Mouse (Mus musculus): ENCODE data around the gene Amdhd1. TPM values are rescaled to one million over a fixed set of nuclear protein-coding genes. Genes with fewer than 3 reads are reported as not detected.

Gene Amdhd1
- polyA plus RNA-seq, 1 experiment from 2014 or later = 1.8 TPM

DNA sequence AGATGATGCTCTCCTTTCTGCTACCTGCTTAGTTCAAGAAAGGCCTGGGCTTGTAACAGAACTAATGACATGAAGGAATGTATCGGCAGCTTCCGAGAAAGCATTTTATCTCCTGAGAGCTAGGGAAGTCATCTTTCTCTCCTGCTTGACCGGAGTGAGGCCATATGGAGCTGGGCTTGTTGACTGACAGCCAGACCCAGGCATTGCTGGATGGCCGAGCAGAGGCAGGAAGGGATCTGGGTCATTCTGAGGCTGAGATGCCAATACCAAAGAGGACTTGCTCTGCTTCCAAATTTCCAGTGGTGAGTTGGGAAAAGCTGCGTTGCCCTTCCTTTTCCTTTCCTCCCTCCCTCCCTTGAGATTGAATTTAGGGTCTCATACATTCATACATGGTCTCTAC lies 20.1 kb downstream of the Amdhd1 start:
- Histone ChIP-seq H3K27me3 (replicated peaks; ENCODE audit: control insufficient read depth, insufficient read depth, low read length) (no peaks in the 10 kb centered on the region), H3K27ac (ENCODE audit: low read depth) (no peak overlapping the region), H3K4me1 (replicated peaks; ENCODE audit: control insufficient read depth, insufficient read depth, low read length) (no peaks in the 10 kb centered on the region), H3K4me2 (ENCODE audit: low read length) (no peak overlapping the region), H3K9me3 (ENCODE audit: control insufficient read depth, low read length) (no peaks in the 10 kb centered on the region), H3K4me3 (ENCODE audit: low read depth, low read length) (no peak overlapping the region), H3K36me3 (ENCODE audit: control insufficient read depth, insufficient read depth, low read length) (no peaks in the 10 kb centered on the region), H3K9ac (ENCODE audit: low read length) (no peak overlapping the region)
- no peak for ATAC-seq (replicated peaks; ENCODE audit: low FRiP score, low TSS enrichment, low read depth)
- 71% methylated on average over 5 of the region's 5 CpGs for WGBS
- no peak for DNase-seq (ENCODE audit: low spot score)

DNA sequence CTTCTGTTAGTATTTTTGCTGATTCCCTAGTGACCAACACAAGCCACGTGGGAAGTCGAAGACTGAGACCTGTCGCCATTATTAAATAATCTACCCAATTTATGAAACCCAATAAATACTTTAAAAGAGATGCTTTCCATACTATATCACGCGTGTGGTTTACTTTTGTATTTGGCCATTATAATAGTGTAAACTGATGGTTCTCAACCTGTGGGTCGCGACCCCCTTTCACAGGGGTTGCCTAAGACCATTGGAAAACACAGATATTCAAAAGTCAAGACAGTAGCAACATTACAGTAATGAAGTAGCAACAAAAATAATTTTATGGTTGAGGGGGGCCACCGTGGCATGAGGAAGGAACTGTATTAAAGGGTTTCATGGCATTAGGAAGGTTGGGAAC lies 20.7 kb downstream of the Amdhd1 start:
- 92% methylated on average over 8 of the region's 8 CpGs for WGBS
- ATAC-seq (replicated peaks; ENCODE audit: low FRiP score, low TSS enrichment, low read depth) (no peak), DNase-seq (ENCODE audit: low spot score) (no peak)

DNA sequence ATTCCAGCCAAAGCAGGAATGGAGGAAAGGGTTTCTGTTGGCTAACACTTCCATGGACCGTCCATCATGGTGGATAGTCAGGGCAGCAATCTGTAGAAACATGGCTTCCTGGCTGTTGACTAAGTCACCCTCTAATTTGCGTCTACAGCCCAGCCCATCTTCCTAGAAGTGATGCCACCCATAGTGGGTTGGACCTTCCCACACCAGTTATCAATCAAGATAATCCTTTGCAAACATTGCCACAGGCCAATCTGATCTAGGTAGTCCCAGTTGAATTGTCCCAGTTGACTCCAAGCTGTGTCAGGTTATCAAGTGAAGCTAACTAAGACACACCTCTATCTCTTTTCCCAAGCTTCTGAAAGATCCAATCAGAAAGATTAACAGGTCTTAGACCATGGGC lies 21.2 kb downstream of the Amdhd1 start:
- no peaks in the 10 kb centered on the region for H3K36me3 ChIP-seq (ENCODE audit: control insufficient read depth, insufficient read depth, low read length)
- no peak overlapping the region for H3K9ac ChIP-seq (ENCODE audit: low read length)
- H3K4me2 ChIP-seq (ENCODE audit: low read length) = no peak overlapping the region
- DNase-seq (ENCODE audit: low spot score) (no peak), ATAC-seq (replicated peaks; ENCODE audit: low FRiP score, low TSS enrichment, low read depth) (no peak)
- no peak overlapping the region for H3K4me3 ChIP-seq (ENCODE audit: low read depth, low read length)
- no peaks in the 10 kb centered on the region for H3K9me3 ChIP-seq (ENCODE audit: control insufficient read depth, low read length)
- H3K4me1 ChIP-seq (replicated peaks; ENCODE audit: control insufficient read depth, insufficient read depth, low read length) = no peaks in the 10 kb centered on the region
- 83% methylated on average over 2 of the region's 2 CpGs for WGBS
- no peaks in the 10 kb centered on the region for H3K27me3 ChIP-seq (replicated peaks; ENCODE audit: control insufficient read depth, insufficient read depth, low read length)
- H3K27ac ChIP-seq (ENCODE audit: low read depth) = no peak overlapping the region

More for the DNA sequence above, 20.7 kb downstream of the Amdhd1 start:
- H3K4me2 ChIP-seq (ENCODE audit: low read length) = no peak overlapping the region
- H3K4me3 ChIP-seq (ENCODE audit: low read depth, low read length) = no peak overlapping the region
- no peak overlapping the region for H3K9ac ChIP-seq (ENCODE audit: low read length)
- H3K9me3 ChIP-seq (ENCODE audit: control insufficient read depth, low read length) = no peaks in the 10 kb centered on the region
- no peaks in the 10 kb centered on the region for H3K36me3 ChIP-seq (ENCODE audit: control insufficient read depth, insufficient read depth, low read length)
- no peaks in the 10 kb centered on the region for H3K4me1 ChIP-seq (replicated peaks; ENCODE audit: control insufficient read depth, insufficient read depth, low read length)
- no peak overlapping the region for H3K27ac ChIP-seq (ENCODE audit: low read depth)
- H3K27me3 ChIP-seq (replicated peaks; ENCODE audit: control insufficient read depth, insufficient read depth, low read length) = no peaks in the 10 kb centered on the region

DNA sequence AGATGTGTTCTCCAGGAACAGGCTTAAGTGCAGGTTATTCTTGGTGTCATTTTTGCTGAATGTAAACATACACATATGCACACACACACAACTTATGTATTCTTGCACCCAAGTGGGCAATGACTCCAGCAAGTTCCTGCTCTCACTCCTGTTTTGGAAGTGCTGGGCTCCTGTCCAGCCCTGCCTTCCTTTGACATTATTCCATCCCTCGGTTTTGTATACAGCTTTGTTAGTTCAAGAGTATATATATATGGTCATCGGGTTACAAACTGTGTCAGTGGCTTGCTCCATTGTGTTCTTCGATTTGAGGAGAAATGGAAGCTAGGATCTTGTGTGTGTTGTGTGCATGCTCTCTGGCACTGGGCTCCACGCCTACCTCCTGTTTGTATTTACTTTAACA lies 21.6 kb downstream of the Amdhd1 start:
- peak; percentile 12; the same call in 1 of the 2 replicates for ATAC-seq (replicated peaks; ENCODE audit: low FRiP score, low TSS enrichment, low read depth)
- Histone ChIP-seq H3K4me1 (replicated peaks; ENCODE audit: control insufficient read depth, insufficient read depth, low read length) (no peaks in the 10 kb centered on the region), H3K27ac (ENCODE audit: low read depth) (no peak overlapping the region)

DNA sequence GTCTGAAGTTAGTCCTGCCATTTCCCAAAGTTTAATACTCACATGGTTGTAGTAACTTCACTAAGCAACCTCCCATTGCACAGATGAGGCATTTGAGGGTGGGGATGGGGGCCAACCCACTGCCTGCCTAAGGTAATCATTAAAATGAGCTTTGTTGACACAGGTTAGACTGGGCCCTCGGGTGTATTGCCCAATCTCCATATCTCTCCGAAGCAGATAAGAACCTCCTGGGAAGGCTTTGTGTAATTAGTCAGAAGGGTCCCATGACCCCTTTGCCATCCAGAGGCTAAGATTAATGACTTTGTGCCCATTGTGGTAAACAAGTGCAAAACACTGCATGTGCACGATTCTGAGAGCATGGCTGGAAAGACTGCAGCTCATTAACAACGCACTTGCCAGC lies 22.1 kb downstream of the Amdhd1 start:
- no peak for DNase-seq (ENCODE audit: low spot score)
- H3K4me2 ChIP-seq (ENCODE audit: low read length) = no peak overlapping the region
- WGBS = 20% methylated on average over 4 of the region's 4 CpGs
- H3K4me1 ChIP-seq (replicated peaks; ENCODE audit: control insufficient read depth, insufficient read depth, low read length) = no peaks in the 10 kb centered on the region
- H3K36me3 ChIP-seq (ENCODE audit: control insufficient read depth, insufficient read depth, low read length) = no peaks in the 10 kb centered on the region
- H3K9me3 ChIP-seq (ENCODE audit: control insufficient read depth, low read length) = no peaks in the 10 kb centered on the region
- no peak overlapping the region for H3K27ac ChIP-seq (ENCODE audit: low read depth)
- H3K27me3 ChIP-seq (replicated peaks; ENCODE audit: control insufficient read depth, insufficient read depth, low read length) = no peaks in the 10 kb centered on the region
- no peak overlapping the region for H3K4me3 ChIP-seq (ENCODE audit: low read depth, low read length)
- no peak overlapping the region for H3K9ac ChIP-seq (ENCODE audit: low read length)
- ATAC-seq (replicated peaks; ENCODE audit: low FRiP score, low TSS enrichment, low read depth) = peak; percentile 83

More for the DNA sequence above, 21.6 kb downstream of the Amdhd1 start:
- H3K9ac ChIP-seq (ENCODE audit: low read length) = no peak overlapping the region
- H3K4me3 ChIP-seq (ENCODE audit: low read depth, low read length) = no peak overlapping the region
- H3K9me3 ChIP-seq (ENCODE audit: control insufficient read depth, low read length) = no peaks in the 10 kb centered on the region
- no peak for DNase-seq (ENCODE audit: low spot score)
- H3K36me3 ChIP-seq (ENCODE audit: control insufficient read depth, insufficient read depth, low read length) = no peaks in the 10 kb centered on the region
- WGBS = 77% methylated on average over 4 of the region's 4 CpGs
- H3K27me3 ChIP-seq (replicated peaks; ENCODE audit: control insufficient read depth, insufficient read depth, low read length) = no peaks in the 10 kb centered on the region
- no peak overlapping the region for H3K4me2 ChIP-seq (ENCODE audit: low read length)

DNA sequence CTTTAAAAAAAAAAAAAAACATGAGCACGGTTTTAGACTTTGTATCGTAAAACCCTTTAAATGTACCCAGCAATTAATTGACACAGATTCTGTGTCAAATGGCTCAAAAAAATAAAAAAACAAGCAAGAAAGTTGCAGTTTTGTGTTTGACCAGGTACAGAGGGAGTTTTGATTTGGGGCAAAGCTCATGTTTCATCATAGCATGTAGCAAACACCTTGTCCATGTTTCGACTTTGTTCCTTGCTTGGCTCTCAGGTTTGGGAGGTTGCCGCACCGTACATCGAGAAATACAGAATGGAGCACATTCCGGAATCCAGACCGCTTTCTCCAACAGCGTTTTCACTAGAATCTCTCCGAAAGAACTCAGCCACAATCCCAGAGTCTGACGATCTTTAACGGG lies 23.9 kb downstream of the Amdhd1 start:
- no peaks in the 10 kb centered on the region for H3K4me1 ChIP-seq (replicated peaks; ENCODE audit: control insufficient read depth, insufficient read depth, low read length)

DNA sequence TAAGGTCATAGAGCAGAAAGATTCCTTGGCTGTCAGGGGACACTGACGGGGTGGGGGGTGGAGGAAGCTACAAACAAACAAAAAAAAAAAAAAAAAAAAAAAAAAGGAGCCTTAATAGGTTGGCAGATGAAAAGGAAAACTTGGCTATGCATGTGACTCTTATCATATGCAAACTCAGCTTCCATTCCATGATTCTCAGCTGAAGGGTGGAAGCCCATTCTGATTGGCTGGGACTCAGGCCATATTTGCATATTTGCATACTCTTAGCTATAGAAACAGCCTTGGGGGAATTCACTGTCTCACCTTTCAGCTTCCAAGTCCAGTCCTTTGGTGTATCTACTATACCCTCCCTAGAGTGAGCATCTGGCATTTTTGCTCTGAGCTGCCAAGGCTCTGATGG lies 24.4 kb downstream of the Amdhd1 start:
- Histone ChIP-seq H3K9me3 (ENCODE audit: control insufficient read depth, low read length) (no peaks in the 10 kb centered on the region), H3K36me3 (ENCODE audit: control insufficient read depth, insufficient read depth, low read length) (no peaks in the 10 kb centered on the region), H3K27me3 (replicated peaks; ENCODE audit: control insufficient read depth, insufficient read depth, low read length) (no peaks in the 10 kb centered on the region), H3K9ac (ENCODE audit: low read length) (no peak overlapping the region), H3K4me2 (ENCODE audit: low read length) (no peak overlapping the region), H3K4me1 (replicated peaks; ENCODE audit: control insufficient read depth, insufficient read depth, low read length) (no peaks in the 10 kb centered on the region), H3K4me3 (ENCODE audit: low read depth, low read length) (no peak overlapping the region), H3K27ac (ENCODE audit: low read depth) (no peak overlapping the region)
- DNase-seq (ENCODE audit: low spot score) (no peak), ATAC-seq (replicated peaks; ENCODE audit: low FRiP score, low TSS enrichment, low read depth) (no peak)
- 33% methylated on average over 1 of the region's 1 CpGs for WGBS

More for the DNA sequence above, 23.9 kb downstream of the Amdhd1 start:
- no peaks in the 10 kb centered on the region for H3K9me3 ChIP-seq (ENCODE audit: control insufficient read depth, low read length)
- ATAC-seq (replicated peaks; ENCODE audit: low FRiP score, low TSS enrichment, low read depth) (no peak), DNase-seq (ENCODE audit: low spot score) (no peak)
- WGBS = 79% methylated on average over 12 of the region's 12 CpGs
- H3K9ac ChIP-seq (ENCODE audit: low read length) = no peak overlapping the region
- no peak overlapping the region for H3K4me2 ChIP-seq (ENCODE audit: low read length)
- H3K27me3 ChIP-seq (replicated peaks; ENCODE audit: control insufficient read depth, insufficient read depth, low read length) = no peaks in the 10 kb centered on the region
- H3K27ac ChIP-seq (ENCODE audit: low read depth) = no peak overlapping the region
- H3K36me3 ChIP-seq (ENCODE audit: control insufficient read depth, insufficient read depth, low read length) = no peaks in the 10 kb centered on the region
- no peak overlapping the region for H3K4me3 ChIP-seq (ENCODE audit: low read depth, low read length)

DNA sequence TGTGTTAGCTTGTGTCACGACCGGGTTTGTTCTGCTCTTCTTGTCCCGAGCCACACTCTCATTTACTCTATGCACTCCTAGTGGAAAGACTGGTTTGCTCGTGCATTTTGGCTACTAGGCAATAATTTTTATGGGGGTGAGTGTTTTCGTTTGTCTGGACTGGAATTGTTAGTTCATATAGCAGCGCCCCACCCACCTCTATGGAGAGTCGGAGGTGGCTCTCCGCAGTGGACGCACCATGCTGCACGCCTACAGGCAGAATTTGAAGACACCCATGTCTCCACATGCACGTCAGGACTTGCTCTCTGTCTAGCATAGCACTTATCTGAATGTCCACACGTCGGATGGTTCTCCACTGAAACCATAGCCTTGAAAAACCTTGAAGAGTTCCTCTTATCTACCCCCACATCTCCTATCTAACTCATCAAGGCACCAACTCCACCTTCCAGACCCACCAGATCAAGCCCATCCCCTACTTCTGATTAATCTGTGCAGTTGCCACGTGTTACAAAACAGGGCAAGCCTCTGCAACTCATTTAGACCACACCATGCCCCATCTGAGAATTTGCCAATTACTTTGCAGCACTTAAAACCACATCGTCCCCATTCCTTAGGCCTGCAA lies 30.2 kb downstream of the Amdhd1 start:
- no peak for ATAC-seq (replicated peaks; ENCODE audit: low FRiP score, low TSS enrichment, low read depth)
- WGBS = 76% methylated on average over 15 of the region's 15 CpGs
- H3K9me3 ChIP-seq (ENCODE audit: control insufficient read depth, low read length) = no peaks in the 10 kb centered on the region
- no peaks in the 10 kb centered on the region for H3K27me3 ChIP-seq (replicated peaks; ENCODE audit: control insufficient read depth, insufficient read depth, low read length)
- H3K4me2 ChIP-seq (ENCODE audit: low read length) = no peak overlapping the region
- no peak for DNase-seq (ENCODE audit: low spot score)
- no peaks in the 10 kb centered on the region for H3K36me3 ChIP-seq (ENCODE audit: control insufficient read depth, insufficient read depth, low read length)
- no peaks in the 10 kb centered on the region for H3K4me1 ChIP-seq (replicated peaks; ENCODE audit: control insufficient read depth, insufficient read depth, low read length)
- no peak overlapping the region for H3K9ac ChIP-seq (ENCODE audit: low read length)
- no peak overlapping the region for H3K27ac ChIP-seq (ENCODE audit: low read depth)
- no peak overlapping the region for H3K4me3 ChIP-seq (ENCODE audit: low read depth, low read length)

DNA sequence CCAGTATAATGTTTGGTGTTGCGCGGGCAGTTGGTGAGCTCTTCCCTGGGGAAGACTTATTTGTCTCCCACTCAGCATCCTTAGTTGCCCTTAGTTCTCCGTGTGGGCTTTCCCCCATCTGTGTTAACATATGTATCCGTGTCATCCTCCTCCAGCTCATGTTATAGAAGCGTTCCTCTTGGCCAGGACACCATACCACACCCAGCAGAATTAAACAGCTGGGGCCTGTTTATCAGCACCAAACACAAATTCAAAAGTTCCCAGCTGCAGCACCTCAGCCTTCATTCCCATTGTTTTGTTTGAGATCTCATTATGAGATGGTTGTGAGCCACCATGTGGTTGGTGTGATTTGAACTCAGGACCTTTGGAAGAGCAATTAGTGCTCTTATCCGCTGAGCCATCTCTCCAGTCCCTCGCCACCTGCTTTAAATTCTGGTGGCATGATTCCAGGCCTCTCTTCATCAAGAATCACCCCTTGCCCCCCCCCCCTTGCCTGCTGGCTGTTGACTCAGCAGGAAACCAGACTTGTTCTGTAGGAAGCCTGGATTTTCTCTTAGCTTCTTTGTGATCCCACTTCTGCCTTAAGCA lies 31.4 kb downstream of the Amdhd1 start:
- Histone ChIP-seq H3K4me2 (ENCODE audit: low read length) (no peak overlapping the region), H3K27ac (ENCODE audit: low read depth) (no peak overlapping the region), H3K9me3 (ENCODE audit: control insufficient read depth, low read length) (no peaks in the 10 kb centered on the region), H3K4me1 (replicated peaks; ENCODE audit: control insufficient read depth, insufficient read depth, low read length) (no peaks in the 10 kb centered on the region), H3K4me3 (ENCODE audit: low read depth, low read length) (no peak overlapping the region), H3K27me3 (replicated peaks; ENCODE audit: control insufficient read depth, insufficient read depth, low read length) (no peaks in the 10 kb centered on the region), H3K36me3 (ENCODE audit: control insufficient read depth, insufficient read depth, low read length) (no peaks in the 10 kb centered on the region), H3K9ac (ENCODE audit: low read length) (no peak overlapping the region)
- 73% methylated on average over 7 of the region's 7 CpGs for WGBS
- DNase-seq (ENCODE audit: low spot score) (no peak), ATAC-seq (replicated peaks; ENCODE audit: low FRiP score, low TSS enrichment, low read depth) (no peak)

Data from intestine, embryonic 14.5 days (tissue).